Mouse (Mus musculus) macrophage (primary cell): Measurements from ENCODE around the gene Eva1c. TPM values are rescaled to one million over a fixed set of nuclear protein-coding genes. Genes with fewer than 3 reads are reported as not detected.
"Not testable (repeated sequence)": the region's sequence is repeated elsewhere in the genome, so short reads cannot be mapped to it uniquely, and the experiment has no call there.

Experiments used
- H3K27ac ChIP-seq: fragments of 350-480 bp; formaldehyde crosslinking; 2 replicates; pipeline ENCODE4 v1.9.0; 2021
- H3K36me3 ChIP-seq: fragments of 350-480 bp; formaldehyde crosslinking; 2 replicates; pipeline ENCODE4 v1.9.0; 2021; ENCODE audit errors: inconsistent target
- H3K4me3 ChIP-seq: fragments of 350-480 bp; formaldehyde crosslinking; 2 replicates; pipeline ENCODE4 v1.9.0; 2021; ENCODE audit errors: inconsistent target
- H3K79me2 ChIP-seq: fragments of 350-480 bp; formaldehyde crosslinking; 2 replicates; pipeline ENCODE4 v1.9.0; 2021; ENCODE audit errors: inconsistent target
- WGBS: methylation state at CpG from one replicate; pipeline ENCODE4 v1.1.7; 2026; ENCODE audit warnings: inconsistent platforms; ENCODE audit not compliant: missing documents; 5-methylcytosine and 5-hydroxymethylcytosine counted together
- polyA plus RNA-seq: library from polyadenylated mRNA; stranded (reverse); fragments of 250-400 nt; gene quantifications from 3 replicates; pipeline ENCODE4 v1.2.4, GENCODE M21; 2018; ENCODE audit warnings: inconsistent platforms

The Eva1c gene
- polyA plus RNA-seq, 1 experiment from 2014 or later, result not detected

GRCm38 (mm10) chr16:90809975-90810715 is 16.4 kb upstream of the Eva1c start, which contains the start of gene Urb1:
TSS of gene Urb1 (minus strand) at chr16:90810413.
- no peak within 1 kb of the TSS for H3K27ac ChIP-seq

GRCm38 (mm10) chr16:90810716-90811256 is 15.7 kb upstream of the Eva1c start:
- peaks cover 26% of the 10 kb centered on the region; the same call in 1 of the 2 replicates for H3K79me2 ChIP-seq
- WGBS, result 61% methylated on average over 11 of the region's 11 CpGs
- peak overlapping the region; percentile 50 for H3K4me3 ChIP-seq
- no peaks in the 10 kb centered on the region for H3K36me3 ChIP-seq
- no peak overlapping the region for H3K27ac ChIP-seq

More at GRCm38 (mm10) chr16:90809975-90810715, 16.4 kb upstream of the Eva1c start, which contains the start of gene Urb1:
- 1% methylated on average over 47 of the region's 47 CpGs for WGBS
- Histone ChIP-seq H3K36me3 (no peaks in the 10 kb centered on the region), H3K79me2 (peaks cover 26% of the 10 kb centered on the region; the same call in 1 of the 2 replicates), H3K4me3 (peak within 1 kb of the TSS; percentile 50)

DNA sequence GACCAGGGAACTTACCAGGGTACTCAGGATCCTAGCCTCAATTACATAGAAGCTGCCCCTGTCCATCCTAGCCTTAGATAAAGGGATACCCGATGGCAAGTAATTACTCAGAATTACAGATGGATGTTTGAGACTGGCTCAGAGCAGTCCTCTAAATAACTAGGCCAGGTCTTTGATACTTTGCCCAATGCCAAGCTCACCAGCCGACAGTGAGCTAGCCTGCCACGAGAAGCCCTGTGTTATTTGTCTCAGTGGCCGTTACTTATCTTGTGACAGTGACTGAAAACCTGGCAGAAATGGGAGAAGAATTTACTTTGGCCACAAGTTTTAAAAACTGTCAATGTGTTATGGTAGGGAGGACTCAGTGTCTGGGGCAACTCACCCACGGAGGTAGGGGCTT is 14.4 kb upstream of the Eva1c start:
- WGBS, result 95% methylated on average over 5 of the region's 5 CpGs

GRCm38 (mm10) chr16:90820326-90820725 is 6.2 kb upstream of the Eva1c start:
- H3K4me3 ChIP-seq, result no peak overlapping the region
- 85% methylated on average over 6 of the region's 6 CpGs for WGBS
- H3K36me3 ChIP-seq, result no peaks in the 10 kb centered on the region
- H3K79me2 ChIP-seq, result no peaks in the 10 kb centered on the region
- H3K27ac ChIP-seq, result no peak overlapping the region

More for the DNA sequence above, 14.4 kb upstream of the Eva1c start:
- peaks cover 25% of the 10 kb centered on the region; the same call in 1 of the 2 replicates for H3K79me2 ChIP-seq
- no peaks in the 10 kb centered on the region for H3K36me3 ChIP-seq
- no peak overlapping the region for H3K27ac ChIP-seq
- no peak overlapping the region for H3K4me3 ChIP-seq

DNA sequence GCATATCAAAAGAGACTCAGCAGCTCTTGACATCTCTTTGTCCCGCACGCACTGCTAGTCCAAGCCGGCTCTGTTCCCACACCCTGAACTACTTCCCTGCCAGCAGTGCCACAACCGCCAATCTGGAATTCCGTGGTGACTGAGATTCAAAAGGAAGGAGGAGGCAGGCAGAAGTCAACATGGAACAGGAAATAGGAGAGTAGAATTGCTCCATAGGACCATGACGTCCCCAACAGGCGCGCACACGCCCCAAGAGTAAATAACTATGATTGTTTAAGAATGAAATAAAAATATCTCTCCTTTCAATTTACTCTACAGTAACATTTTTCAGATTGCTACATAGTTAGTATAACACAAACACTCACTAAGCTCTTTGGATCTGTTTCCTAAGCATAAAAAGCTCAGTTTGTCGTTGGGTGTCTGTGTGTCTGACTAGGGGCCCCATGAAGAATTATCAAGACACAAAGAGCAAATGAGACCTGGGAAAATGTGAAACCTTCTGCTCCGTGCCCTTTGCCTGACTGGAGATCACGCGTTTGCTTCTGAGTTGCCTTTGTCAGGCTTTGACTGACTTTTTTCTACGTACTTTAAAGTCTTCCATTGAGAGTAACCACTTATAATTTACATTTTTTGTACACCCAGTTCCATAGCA is 5.3 kb upstream of the Eva1c start:
- Histone ChIP-seq H3K36me3 (no peaks in the 10 kb centered on the region), H3K4me3 (no peak overlapping the region), H3K27ac (no peak overlapping the region), H3K79me2 (no peaks in the 10 kb centered on the region)
- WGBS, result 76% methylated on average over 13 of the region's 14 CpGs

DNA sequence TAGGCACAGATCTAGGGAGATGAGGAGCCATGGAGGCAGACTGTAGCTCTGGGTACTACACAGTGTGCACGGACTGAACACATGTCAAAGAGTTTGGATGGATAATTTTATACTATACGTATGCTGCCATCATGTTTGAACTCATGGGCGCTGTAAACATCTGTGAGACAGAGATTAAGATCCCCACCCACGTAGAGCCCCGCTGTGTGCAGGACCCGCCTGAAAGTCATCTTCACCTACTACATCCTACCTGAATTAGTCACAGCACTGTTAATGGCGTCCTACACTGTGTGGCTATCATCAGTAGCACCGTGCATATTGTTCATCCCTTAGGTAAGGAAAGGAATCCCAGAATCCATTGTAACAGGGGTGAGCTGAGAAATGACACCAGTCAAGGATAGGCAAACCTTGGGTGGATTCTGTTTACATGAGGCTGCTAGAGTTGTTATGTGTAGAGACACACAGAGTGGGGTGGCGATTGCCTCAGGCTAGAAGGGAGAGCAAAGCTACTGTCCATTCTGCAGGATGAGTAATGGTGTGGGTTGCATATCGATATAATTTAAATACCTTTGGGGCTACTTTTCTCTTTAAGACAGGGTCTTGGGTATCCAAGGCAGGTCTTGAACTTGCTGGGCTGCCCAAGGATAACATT is 4.1 kb upstream of the Eva1c start:
- no peak overlapping the region for H3K4me3 ChIP-seq
- H3K36me3 ChIP-seq, result no peaks in the 10 kb centered on the region
- WGBS, result 86% methylated on average over 10 of the region's 10 CpGs
- no peak overlapping the region for H3K27ac ChIP-seq
- H3K79me2 ChIP-seq, result no peaks in the 10 kb centered on the region

GRCm38 (mm10) chr16:90822981-90823380 is 3.5 kb upstream of the Eva1c start:
- Histone ChIP-seq H3K36me3 (no peaks in the 10 kb centered on the region), H3K79me2 (no peaks in the 10 kb centered on the region), H3K27ac (no peak overlapping the region), H3K4me3 (no peak overlapping the region)
- WGBS, result 84% methylated on average over 7 of the region's 7 CpGs

DNA sequence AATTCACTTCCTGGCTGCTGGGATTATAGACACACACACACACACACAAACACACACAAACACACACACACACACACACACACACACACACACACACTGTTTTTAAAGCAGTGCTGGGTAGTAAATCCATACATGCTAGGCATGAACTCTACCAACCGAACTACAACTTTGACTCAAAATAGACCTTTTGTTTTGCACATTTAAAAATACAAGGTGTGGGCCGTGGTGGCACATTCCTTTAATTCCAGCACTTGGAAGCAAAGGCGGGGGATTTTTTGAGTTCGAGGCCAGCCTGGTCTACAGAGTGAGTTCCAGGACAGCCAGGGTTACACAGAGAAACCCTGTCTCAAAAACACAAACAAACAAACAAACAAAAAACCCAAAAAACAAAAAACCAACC is 2.5 kb upstream of the Eva1c start:
- not testable (repeated sequence) for H3K79me2 ChIP-seq, H3K4me3 ChIP-seq, H3K27ac ChIP-seq, H3K36me3 ChIP-seq
- WGBS, result 89% methylated on average over 4 of the region's 4 CpGs

- Histone ChIP-seq H3K36me3 (no peaks in the 10 kb centered on the region), H3K27ac (no peak overlapping the region), H3K79me2 (no peaks in the 10 kb centered on the region), H3K4me3 (no peak overlapping the region)
- 92% methylated on average over 5 of the region's 5 CpGs for WGBS
These were observed 478 bp upstream of the Eva1c start for GRCm38 (mm10) chr16:90826041-90826440.

- Histone ChIP-seq H3K27ac (no peak overlapping the region), H3K36me3 (no peaks in the 10 kb centered on the region), H3K4me3 (no peak overlapping the region), H3K79me2 (no peaks in the 10 kb centered on the region)
- WGBS, result 95% methylated on average over 9 of the region's 9 CpGs
These were observed 979 bp downstream of the Eva1c start for GRCm38 (mm10) chr16:90827498-90827897.

- Histone ChIP-seq H3K4me3 (no peak overlapping the region), H3K79me2 (no peaks in the 10 kb centered on the region), H3K36me3 (no peaks in the 10 kb centered on the region), H3K27ac (no peak overlapping the region)
- 85% methylated on average over 7 of the region's 7 CpGs for WGBS
These were observed 2.6 kb downstream of the Eva1c start for GRCm38 (mm10) chr16:90829136-90829535.

- H3K27ac ChIP-seq, result no peak overlapping the region
- peak overlapping the region; percentile 17 for H3K4me3 ChIP-seq
- under 1% methylated on average over 45 of the region's 45 CpGs for WGBS
These were observed 3.6 kb downstream of the Eva1c start for GRCm38 (mm10) chr16:90829894-90830685.

DNA sequence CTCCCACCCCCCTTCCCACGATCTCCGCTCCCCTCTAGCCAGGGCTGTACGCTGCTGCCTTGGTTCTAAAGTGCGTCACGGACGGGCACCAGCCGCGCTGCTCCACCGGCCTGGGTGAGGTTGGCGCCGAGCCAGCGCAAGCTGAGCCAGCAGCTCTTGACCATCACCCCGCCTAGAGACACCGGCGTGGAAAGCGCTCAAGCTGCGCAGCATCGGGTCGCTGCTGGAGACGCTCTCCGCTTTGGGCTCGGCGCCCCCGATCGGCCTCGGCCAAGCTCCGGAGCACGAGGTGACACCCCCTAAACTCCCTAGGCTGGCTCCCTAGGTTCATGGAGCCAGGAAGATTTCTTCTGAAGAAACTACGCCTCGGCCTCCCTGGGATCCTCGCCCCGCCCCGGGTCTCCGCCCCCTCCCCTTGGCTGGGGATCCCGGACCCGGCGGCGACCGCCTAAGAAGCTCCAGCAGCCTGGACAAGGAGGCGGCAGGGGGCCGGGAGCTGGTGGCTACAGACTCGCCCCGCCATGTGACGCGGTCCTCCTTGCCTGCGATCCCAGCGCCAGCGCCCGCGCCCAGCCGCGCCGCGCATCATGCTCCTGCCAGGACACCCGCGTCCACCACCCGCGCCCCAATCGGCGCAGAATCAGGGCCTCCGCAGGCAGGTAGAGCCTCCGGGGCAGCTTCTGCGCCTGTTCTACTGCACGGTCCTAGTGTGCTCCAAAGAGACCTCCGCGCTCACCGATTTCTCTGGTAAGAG is 4.3 kb downstream of the Eva1c start:
- H3K36me3 ChIP-seq, result no peaks in the 10 kb centered on the region
- H3K79me2 ChIP-seq, result no peaks in the 10 kb centered on the region
- no peak overlapping the region for H3K27ac ChIP-seq
- peak overlapping the region; percentile 17; the same call in 1 of the 2 replicates for H3K4me3 ChIP-seq
- WGBS, result 2% methylated on average over 61 of the region's 67 CpGs

More at GRCm38 (mm10) chr16:90829894-90830685, 3.6 kb downstream of the Eva1c start:
- Histone ChIP-seq H3K36me3 (no peaks in the 10 kb centered on the region), H3K79me2 (no peaks in the 10 kb centered on the region)
